Mouse (Mus musculus) forebrain, postnatal 0 days (tissue): ENCODE measurements around the gene Brms1l. TPM values are rescaled to one million over a fixed set of nuclear protein-coding genes. Genes with fewer than 3 reads are reported as not detected.

Experiments
- ATAC-seq: fragments of 200-750 bp; cut with Nextera tagmentation; 2 replicates; pipeline ENCODE4 v1.8.0; 2017; ENCODE audit warnings: mild to moderate bottlenecking, moderate library complexity
- DNase-seq: peaks from one replicate; pipeline ENCODE4 v3.0.0-alpha.2; 2015
- H3K27ac ChIP-seq: fragments of 300-500 bp; sonication (generic); 2 replicates; pipeline ENCODE4 v1.5.1; 2014; ENCODE audit warnings: low read depth, mild to moderate bottlenecking, antibody characterized with exemption, low read length, moderate library complexity, mixed read lengths
- H3K27me3 ChIP-seq: fragments of 300-500 bp; sonication (generic); 2 replicates; pipeline ENCODE4 v1.6.1; 2014; ENCODE audit warnings: mild to moderate bottlenecking, low read length, mixed read lengths; ENCODE audit not compliant: insufficient read depth
- H3K36me3 ChIP-seq: fragments of 300-500 bp; sonication (generic); 2 replicates; pipeline ENCODE4 v1.6.1; 2014; ENCODE audit warnings: mild to moderate bottlenecking, moderate library complexity; ENCODE audit not compliant: insufficient read depth
- H3K4me1 ChIP-seq: fragments of 300-500 bp; sonication (generic); 2 replicates; pipeline ENCODE4 v1.6.1; 2014; ENCODE audit warnings: antibody characterized with exemption; ENCODE audit not compliant: insufficient read depth
- H3K4me2 ChIP-seq: fragments of 300-500 bp; sonication (generic); 2 replicates; pipeline ENCODE4 v1.6.1; 2014; ENCODE audit warnings: low read depth, mild to moderate bottlenecking, moderate library complexity
- H3K4me3 ChIP-seq: fragments of 300-500 bp; sonication (generic); 2 replicates; pipeline ENCODE4 v1.5.1; 2014; ENCODE audit warnings: low read depth, low read length, mixed read lengths
- H3K9ac ChIP-seq: fragments of 300-500 bp; sonication (generic); 2 replicates; pipeline ENCODE4 v1.6.1; 2014; ENCODE audit warnings: mild to moderate bottlenecking
- H3K9me3 ChIP-seq: fragments of 300-500 bp; sonication (generic); 2 replicates; pipeline ENCODE4 v1.6.1; 2016; ENCODE audit warnings: low read length
- CTCF ChIP-seq: sonication (generic); IDR thresholded peaks from 2 replicates; pipeline ENCODE4 v1.5.1; 2016; ENCODE audit warnings: antibody characterized with exemption, control low read depth, low read depth
- WGBS: fragments of 180-500 bp; shearing (Covaris S2); extraction: QIAGEN DNeasy Blood & Tissue Kit; methylation state at CpG from one replicate; pipeline ENCODE4 v1.1.7; 2014; 5-methylcytosine and 5-hydroxymethylcytosine counted together
- polyA plus RNA-seq: library from polyadenylated mRNA; unstranded; fragments of >200 nt; fragmentation: Nextera tagmentation; extraction: Ambion mirVana; gene quantifications from 2 replicates; pipeline ENCODE4 v1.2.1, GENCODE M21; 2015
- total RNA-seq: library from RNA; depleted of rRNA; stranded (reverse); fragments of >200 nt; gene quantifications from 2 replicates; pipeline ENCODE4 v1.2.3, GENCODE M21; 2014

The Brms1l gene
- total and polyA plus RNA-seq, 2 experiments from 2014 or later, result 45.5 to 48.0 TPM

GRCm38 (mm10) chr12:55816488-55816887 lies 19.6 kb upstream of the Brms1l start:
- no peak overlapping the region for H3K9ac ChIP-seq
- WGBS, result 94% methylated on average over 5 of the region's 5 CpGs
- H3K4me2 ChIP-seq, result no peak overlapping the region
- H3K36me3 ChIP-seq, result no peaks in the 10 kb centered on the region
- no peaks in the 10 kb centered on the region for H3K9me3 ChIP-seq
- H3K27ac ChIP-seq, result no peak overlapping the region
- H3K4me1 ChIP-seq, result 0 out of 2 replicates have a peak, but pooled peaks cover 7% of the 10 kb centered on the region
- no peak overlapping the region for H3K4me3 ChIP-seq
- DNase-seq (no peak), ATAC-seq (no peak)
- TF ChIP-seq CTCF, result no peak
- H3K27me3 ChIP-seq, result no peaks in the 10 kb centered on the region

- Histone ChIP-seq H3K27ac (peak overlapping the region; percentile 94), H3K27me3 (no peaks in the 10 kb centered on the region), H3K4me1 (0 out of 2 replicates have a peak, but pooled peaks cover 7% of the 10 kb centered on the region), H3K36me3 (no peaks in the 10 kb centered on the region), H3K9ac (peak overlapping the region; percentile 91), H3K4me2 (peak overlapping the region; percentile 69), H3K9me3 (no peaks in the 10 kb centered on the region), H3K4me3 (peak overlapping the region; percentile 90)
- ATAC-seq (peak; percentile 26), DNase-seq (no peak)
- TF ChIP-seq CTCF, result no peak
- 9% methylated on average over 34 of the region's 35 CpGs for WGBS
Measured at GRCm38 (mm10) chr12:55820119-55820660, 15.9 kb upstream of the Brms1l start.

GRCm38 (mm10) chr12:55820661-55821314 lies 15.3 kb upstream of the Brms1l start, which contains the start of gene Ralgapa1:
TSS of gene Ralgapa1 (minus strand) at chr12:55821167.
- peak within 1 kb of the TSS; percentile 69 for H3K4me2 ChIP-seq
- no peaks in the 10 kb centered on the region for H3K36me3 ChIP-seq
- H3K27me3 ChIP-seq, result no peaks in the 10 kb centered on the region
- 0 out of 2 replicates have a peak, but pooled peaks cover 7% of the 10 kb centered on the region for H3K4me1 ChIP-seq
- TF ChIP-seq CTCF, result peak; percentile 68
- DNase-seq (peak; percentile 97), ATAC-seq (peak; percentile 98)
- H3K9ac ChIP-seq, result peak within 1 kb of the TSS; percentile 91
- H3K9me3 ChIP-seq, result no peaks in the 10 kb centered on the region
- H3K4me3 ChIP-seq, result peak within 1 kb of the TSS; percentile 90
- H3K27ac ChIP-seq, result peak within 1 kb of the TSS; percentile 94
- WGBS, result under 1% methylated on average over 75 of the region's 78 CpGs

- Histone ChIP-seq H3K36me3 (no peaks in the 10 kb centered on the region), H3K4me2 (no peak overlapping the region), H3K4me3 (no peak overlapping the region), H3K27me3 (no peaks in the 10 kb centered on the region), H3K27ac (no peak overlapping the region), H3K4me1 (0 out of 2 replicates have a peak, but pooled peaks cover 7% of the 10 kb centered on the region), H3K9me3 (no peaks in the 10 kb centered on the region), H3K9ac (no peak overlapping the region)
- no peak for ATAC-seq
- TF ChIP-seq CTCF, result no peak
- WGBS, result 85% methylated on average over 6 of the region's 6 CpGs
- no peak for DNase-seq
Measured at GRCm38 (mm10) chr12:55824027-55824426, 12.1 kb upstream of the Brms1l start.

- H3K9me3 ChIP-seq, result no peaks in the 10 kb centered on the region
- TF ChIP-seq CTCF, result no peak
- no peak overlapping the region for H3K27ac ChIP-seq
- DNase-seq, result no peak
- H3K4me3 ChIP-seq, result no peak overlapping the region
- H3K27me3 ChIP-seq, result no peaks in the 10 kb centered on the region
- ATAC-seq, result no peak
- H3K36me3 ChIP-seq, result no peaks in the 10 kb centered on the region
- H3K4me2 ChIP-seq, result no peak overlapping the region
- WGBS, result 88% methylated on average over 2 of the region's 2 CpGs
- H3K9ac ChIP-seq, result no peak overlapping the region
- H3K4me1 ChIP-seq, result no peaks in the 10 kb centered on the region
Measured at GRCm38 (mm10) chr12:55825537-55825936, 10.6 kb upstream of the Brms1l start.

- Histone ChIP-seq H3K9me3 (no peaks in the 10 kb centered on the region), H3K4me3 (no peak overlapping the region), H3K4me2 (no peak overlapping the region), H3K27me3 (no peaks in the 10 kb centered on the region), H3K4me1 (no peaks in the 10 kb centered on the region), H3K27ac (no peak overlapping the region), H3K36me3 (no peaks in the 10 kb centered on the region), H3K9ac (no peak overlapping the region)
- 21% methylated on average over 2 of the region's 2 CpGs for WGBS
- DNase-seq, result peak; percentile 79
- ATAC-seq, result no peak
- peak; percentile 86 for TF ChIP-seq CTCF
Measured at GRCm38 (mm10) chr12:55831101-55831500, 5.0 kb upstream of the Brms1l start.

- H3K36me3 ChIP-seq, result no peaks in the 10 kb centered on the region
- H3K4me1 ChIP-seq, result no peaks in the 10 kb centered on the region
- no peak for TF ChIP-seq CTCF
- H3K9me3 ChIP-seq, result no peaks in the 10 kb centered on the region
- no peak overlapping the region for H3K4me3 ChIP-seq
- H3K4me2 ChIP-seq, result no peak overlapping the region
- no peak for DNase-seq
- no peak for ATAC-seq
- H3K27me3 ChIP-seq, result no peaks in the 10 kb centered on the region
- H3K27ac ChIP-seq, result no peak overlapping the region
- no peak overlapping the region for H3K9ac ChIP-seq
Measured at GRCm38 (mm10) chr12:55832961-55833360, 3.2 kb upstream of the Brms1l start.
